Mouse (Mus musculus) small intestine, adult 2 months (tissue): ENCODE measurements around the gene Neurl1a.

Source experiments
- CTCF ChIP-seq: fragments of 200-500 bp; IDR thresholded peaks from 2 replicates; pipeline ENCODE4 v1.5.1; 2012; ENCODE audit warnings: low read depth, mild to moderate bottlenecking, control low read depth, inconsistent platforms, low read length, moderate library complexity, mixed read lengths; ENCODE audit not compliant: insufficient replicate concordance, insufficient read length; ENCODE audit errors: extremely low read depth
- POLR2A ChIP-seq: fragments of 200-500 bp; IDR thresholded peaks from 2 replicates; pipeline ENCODE4 v1.6.1; 2012; ENCODE audit warnings: low read depth, mild to moderate bottlenecking, control low read depth, inconsistent platforms, low read length, moderate library complexity

GRCm38 (mm10) chr19:47266070-47266801 lies 87.6 kb downstream of the Neurl1a start:
- TF ChIP-seq CTCF (no peak), POLR2A (no peak)
